Mouse (Mus musculus): ENCODE results near the gene Casp9.

Casp9 gene

GRCm38 (mm10) chr4:141779828-141780227, 13.6 kb upstream of the Casp9 start:
- no peak for DNase-seq (ENCODE audit: inconsistent age in 2 of 2, low spot score in 1 of 2)

- peak; percentile 83 to 93 for DNase-seq (ENCODE audit: inconsistent age in 2 of 2, low spot score in 1 of 2)
These were observed 12.0 kb upstream of the Casp9 start for GRCm38 (mm10) chr4:141781201-141781985.

DNA sequence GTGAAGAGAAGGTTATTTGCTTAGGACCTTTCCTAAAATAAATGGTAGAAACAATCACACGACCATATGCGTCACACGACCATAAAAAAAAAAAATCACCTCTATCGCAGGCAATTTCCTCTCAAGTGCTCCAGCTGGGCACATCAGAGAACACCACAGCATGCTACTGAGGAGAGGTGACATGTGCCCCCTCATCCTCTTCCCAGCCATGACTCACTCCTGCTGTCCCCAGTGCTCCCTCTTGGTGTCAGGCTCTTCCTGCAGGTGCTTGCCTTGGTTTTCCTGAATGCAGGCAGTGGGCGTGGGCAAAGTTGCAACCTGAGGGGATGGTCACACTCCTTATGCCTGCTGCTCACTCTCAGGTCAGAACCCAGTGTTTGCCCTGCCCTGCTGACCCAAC, 8.6 kb upstream of the Casp9 start:
- DNase-seq (ENCODE audit: inconsistent age in 2 of 2, low spot score in 1 of 2) = no peak

GRCm38 (mm10) chr4:141786141-141786540, 7.3 kb upstream of the Casp9 start:
- DNase-seq (ENCODE audit: inconsistent age in 2 of 2, low spot score in 1 of 2) = no peak

- peak in 1 of 2 experiments; percentile 67 for DNase-seq (ENCODE audit: inconsistent age in 2 of 2, low spot score in 1 of 2)
These were observed 6.4 kb upstream of the Casp9 start for GRCm38 (mm10) chr4:141787046-141787445.

DNA sequence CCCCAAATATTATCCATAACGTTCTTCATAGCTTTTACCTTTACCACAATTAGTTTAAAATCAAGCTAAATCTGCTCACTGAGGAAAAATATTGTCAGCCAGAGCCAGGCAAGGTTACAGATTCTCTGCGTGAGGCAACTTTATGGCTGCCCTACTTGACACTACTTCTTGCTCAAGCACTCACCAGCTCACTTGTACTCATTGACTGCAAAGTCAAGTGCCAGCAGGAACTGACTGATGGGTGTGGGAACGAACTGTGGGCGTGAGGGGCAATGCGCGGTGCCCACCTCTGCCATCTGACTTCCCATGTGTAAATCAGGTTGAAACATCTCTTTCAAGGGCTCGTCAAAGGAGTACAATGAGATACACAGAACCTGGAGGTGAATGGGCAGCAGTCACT, 6.0 kb upstream of the Casp9 start:
- DNase-seq (ENCODE audit: inconsistent age in 2 of 2, low spot score in 1 of 2) = peak in 1 of 2 experiments; percentile 67

DNA sequence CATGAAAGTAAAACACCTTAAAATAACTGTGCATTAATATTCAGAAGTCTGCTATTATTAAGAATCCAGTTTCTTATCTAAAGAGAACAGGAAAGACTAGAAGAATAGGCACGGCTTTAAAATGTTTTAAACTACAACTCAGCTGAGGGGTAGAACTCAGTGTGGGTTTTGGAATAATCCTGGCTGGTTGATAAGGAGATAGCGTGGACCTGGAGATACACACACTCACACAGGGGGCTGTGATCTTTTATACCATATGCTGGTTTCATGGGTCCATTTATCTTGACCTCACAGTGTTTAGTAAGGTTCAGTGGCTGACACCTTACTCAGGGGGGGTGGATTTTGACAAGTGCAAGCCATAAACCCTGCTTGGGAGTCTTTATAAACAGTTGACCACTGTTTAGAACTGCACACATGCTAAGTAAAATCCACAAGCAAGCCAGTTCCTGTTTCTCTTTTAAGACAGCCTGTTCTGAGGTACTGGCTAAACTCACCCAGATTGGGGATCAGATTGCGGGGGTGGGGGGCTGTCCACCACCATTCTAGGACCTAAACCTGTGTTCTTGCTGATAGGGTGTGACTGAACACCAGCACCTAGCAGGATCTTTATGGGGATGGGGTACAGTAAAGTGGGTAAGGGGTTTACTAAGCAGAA, 3.7 kb upstream of the Casp9 start:
- no peak for DNase-seq (ENCODE audit: inconsistent age in 2 of 2, low spot score in 1 of 2)

DNA sequence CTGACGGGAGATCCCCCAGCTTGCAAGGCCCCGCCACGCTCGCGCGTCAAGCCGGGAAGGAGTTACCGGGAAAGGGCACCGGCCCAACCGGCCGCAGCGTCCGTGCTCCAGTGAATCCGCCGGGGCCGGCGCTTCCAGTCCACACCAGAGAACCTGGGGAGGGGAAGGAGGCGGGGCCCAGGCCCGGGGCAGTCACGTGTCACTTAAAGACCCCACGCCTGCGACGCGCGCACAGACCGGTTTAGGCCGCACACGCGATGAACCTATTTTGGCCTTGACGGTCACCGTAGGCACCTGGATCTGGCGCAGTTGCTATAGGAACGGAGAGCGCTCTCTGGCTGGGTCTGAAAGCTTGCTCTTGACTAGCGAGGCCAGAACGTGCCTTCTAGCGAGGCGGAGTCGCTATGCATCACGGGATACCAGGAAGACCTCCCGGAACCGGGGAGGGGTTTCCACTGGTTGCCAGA, 2.9 kb upstream of the Casp9 start, which contains the start of gene Dnajc16:
Dnajc16 (minus strand) TSS at position 408 of the 467 bp plus-strand sequence.
- peak; percentile 98 for DNase-seq (ENCODE audit: inconsistent age in 2 of 2, low spot score in 1 of 2)

DNA sequence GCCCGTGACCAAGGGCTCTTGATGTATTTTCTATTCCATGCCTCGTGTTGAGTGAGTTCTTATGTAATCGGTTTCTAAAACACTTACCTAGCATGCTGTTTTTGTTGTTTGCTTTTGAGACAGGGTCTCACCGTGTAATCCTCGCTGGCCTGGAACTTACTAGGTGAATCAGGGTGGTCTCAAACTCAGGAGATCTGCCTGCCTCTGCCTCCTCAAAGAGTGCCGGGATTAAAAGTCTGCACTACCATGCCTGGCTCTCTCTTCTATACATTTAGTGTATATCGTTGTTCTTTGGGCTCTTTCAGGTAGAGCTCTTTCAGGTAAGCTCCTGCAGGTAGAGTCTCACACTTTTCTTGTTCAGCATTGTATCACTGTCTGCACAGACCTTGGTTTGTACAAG, 1.9 kb upstream of the Casp9 start:
- peak in 1 of 2 experiments; percentile 46 for DNase-seq (ENCODE audit: inconsistent age in 2 of 2, low spot score in 1 of 2)

DNA sequence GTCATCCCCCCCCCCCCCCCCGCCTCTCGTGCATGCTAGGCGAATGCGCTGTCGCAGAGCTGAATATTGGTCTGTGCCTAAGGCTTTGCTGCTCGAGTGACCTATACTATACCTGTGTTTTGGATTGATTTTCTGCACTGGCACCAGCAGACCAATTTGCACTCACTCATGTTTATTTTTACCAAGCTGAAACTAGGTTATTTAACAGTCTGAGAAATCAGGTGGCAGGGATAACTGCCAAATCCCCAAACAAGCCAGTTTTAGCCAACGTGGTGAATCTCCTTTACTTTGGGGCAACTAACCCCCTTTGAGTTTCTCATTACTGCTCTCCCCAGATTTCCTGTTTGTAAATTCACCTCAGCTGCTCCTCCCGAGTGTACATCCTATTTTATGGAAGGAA, 1.5 kb upstream of the Casp9 start:
- DNase-seq (ENCODE audit: inconsistent age in 2 of 2, low spot score in 1 of 2) = no peak

- peak in 1 of 2 experiments; percentile 53 for DNase-seq (ENCODE audit: inconsistent age in 2 of 2, low spot score in 1 of 2)
These were observed 694 bp upstream of the Casp9 start for GRCm38 (mm10) chr4:141792554-141793281.

DNA sequence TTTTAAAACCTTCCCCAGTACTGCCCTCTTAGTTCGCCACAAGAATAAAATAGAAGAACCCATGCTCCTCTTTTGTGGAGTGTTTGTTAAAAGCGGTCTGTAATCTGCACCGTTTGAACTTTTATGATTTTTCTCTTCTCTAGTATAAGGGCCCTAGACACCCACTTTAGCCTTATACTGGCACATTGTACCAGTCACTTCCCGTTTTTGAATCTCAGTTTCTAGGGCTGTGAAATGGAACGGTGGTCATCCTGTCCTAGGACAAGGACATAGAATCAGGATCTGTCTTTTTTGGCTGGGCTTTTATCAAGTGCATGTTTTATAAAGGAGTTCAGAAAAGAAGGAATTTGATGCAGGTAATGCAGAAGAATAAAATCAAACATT, 732 bp downstream of the Casp9 start:
- no peak for DNase-seq (ENCODE audit: inconsistent age in 2 of 2, low spot score in 1 of 2)

- DNase-seq (ENCODE audit: inconsistent age in 2 of 2, low spot score in 1 of 2) = peak; percentile 26 to 56
These were observed 2.9 kb downstream of the Casp9 start for GRCm38 (mm10) chr4:141796356-141796755.

GRCm38 (mm10) chr4:141796954-141797353, 3.5 kb downstream of the Casp9 start:
- DNase-seq (ENCODE audit: inconsistent age in 2 of 2, low spot score in 1 of 2) = no peak

DNA sequence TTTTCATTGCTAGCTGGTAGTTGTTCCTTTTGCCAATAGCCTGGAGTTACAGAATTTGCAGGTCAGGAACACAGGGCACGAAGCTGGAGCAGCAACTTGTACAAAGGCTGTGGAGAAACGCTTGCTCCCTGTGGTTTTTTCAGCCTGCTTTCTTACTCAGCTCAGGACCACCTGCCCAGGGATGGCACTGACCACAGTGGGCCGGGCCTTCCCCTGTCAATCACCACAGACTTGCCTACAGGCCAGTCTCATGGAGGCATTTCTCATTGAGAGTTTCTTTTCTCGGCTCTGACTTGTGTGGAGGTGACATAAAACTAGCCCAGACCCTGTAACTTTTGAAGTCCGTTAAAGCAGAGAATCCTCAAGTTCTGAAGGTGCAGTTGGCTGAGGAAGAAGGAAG, 4.1 kb downstream of the Casp9 start:
- no peak for DNase-seq (ENCODE audit: inconsistent age in 2 of 2, low spot score in 1 of 2)

- no peak for DNase-seq (ENCODE audit: inconsistent age in 2 of 2, low spot score in 1 of 2)
These were observed 10.7 kb downstream of the Casp9 start for GRCm38 (mm10) chr4:141804105-141804504.

- no peak for DNase-seq (ENCODE audit: inconsistent age in 2 of 2, low spot score in 1 of 2)
These were observed 12.5 kb downstream of the Casp9 start for GRCm38 (mm10) chr4:141805886-141806285.

DNA sequence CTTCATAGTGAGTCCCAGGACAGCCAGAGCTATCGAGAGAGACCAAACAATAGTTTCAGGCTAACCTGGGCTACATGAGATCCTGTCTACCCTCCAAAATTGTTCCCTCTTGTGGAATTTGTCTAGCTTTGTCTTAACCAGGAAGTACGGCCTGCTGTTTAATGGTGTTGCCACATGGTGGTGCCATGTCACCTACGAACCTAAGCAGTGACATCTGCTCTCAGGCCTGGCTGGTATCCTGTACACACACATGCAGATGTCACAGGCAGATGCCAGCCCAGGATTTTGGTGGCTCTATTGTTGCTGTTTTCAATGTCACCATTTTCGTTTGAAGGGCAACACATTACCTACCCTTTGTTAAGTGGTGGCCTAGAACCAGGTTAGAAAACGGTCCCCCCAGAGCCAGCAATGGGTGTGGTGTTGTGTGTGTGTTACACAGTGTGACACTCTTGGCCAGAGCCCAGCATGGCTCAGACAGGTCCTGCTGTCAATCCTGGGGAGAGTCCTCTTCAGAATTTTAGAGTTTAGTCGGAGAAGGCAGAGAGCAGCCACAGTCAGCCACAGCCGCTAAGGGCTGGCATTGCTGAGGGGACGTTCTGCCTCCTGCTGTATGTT, 16.5 kb downstream of the Casp9 start:
- DNase-seq (ENCODE audit: inconsistent age in 2 of 2, low spot score in 1 of 2) = peak in 1 of 2 experiments; percentile 64

DNA sequence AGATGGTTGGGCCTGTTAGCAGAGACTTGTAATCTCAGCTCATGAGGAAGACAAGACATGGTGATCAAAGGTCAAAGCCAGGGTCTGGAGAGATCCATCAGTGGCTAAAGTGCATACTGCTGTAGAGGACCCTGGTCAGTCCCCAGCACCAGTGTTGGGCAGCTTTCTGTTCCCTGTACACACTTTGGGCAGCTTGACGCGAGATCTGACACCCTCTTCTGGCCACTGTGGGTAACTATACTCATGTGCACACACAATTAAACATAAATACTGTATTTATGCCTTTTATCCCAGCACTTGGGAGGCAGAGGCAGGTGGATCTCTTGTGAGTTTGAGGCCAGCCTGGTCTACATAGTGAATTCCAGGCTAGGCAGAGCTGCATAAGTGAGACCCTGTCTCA, 17.6 kb downstream of the Casp9 start:
- DNase-seq (ENCODE audit: inconsistent age in 2 of 2, low spot score in 1 of 2) = no peak

GRCm38 (mm10) chr4:141811375-141811774, 18.0 kb downstream of the Casp9 start:
- DNase-seq (ENCODE audit: inconsistent age in 2 of 2, low spot score in 1 of 2) = no peak

- DNase-seq (ENCODE audit: inconsistent age in 2 of 2, low spot score in 1 of 2) = no peak
These were observed 22.9 kb downstream of the Casp9 start for GRCm38 (mm10) chr4:141816267-141816666.
